Mouse (Mus musculus): Measurements from ENCODE around the gene Cisd3. TPM values are rescaled to one million over a fixed set of nuclear protein-coding genes. Genes with fewer than 3 reads are reported as not detected.
"Not testable (repeated sequence)": the region's sequence is repeated elsewhere in the genome, so short reads cannot be mapped to it uniquely, and the experiment has no call there.

Gene Cisd3
- polyA plus RNA-seq, 1 experiment from 2014 or later, result 40.5 TPM

DNA sequence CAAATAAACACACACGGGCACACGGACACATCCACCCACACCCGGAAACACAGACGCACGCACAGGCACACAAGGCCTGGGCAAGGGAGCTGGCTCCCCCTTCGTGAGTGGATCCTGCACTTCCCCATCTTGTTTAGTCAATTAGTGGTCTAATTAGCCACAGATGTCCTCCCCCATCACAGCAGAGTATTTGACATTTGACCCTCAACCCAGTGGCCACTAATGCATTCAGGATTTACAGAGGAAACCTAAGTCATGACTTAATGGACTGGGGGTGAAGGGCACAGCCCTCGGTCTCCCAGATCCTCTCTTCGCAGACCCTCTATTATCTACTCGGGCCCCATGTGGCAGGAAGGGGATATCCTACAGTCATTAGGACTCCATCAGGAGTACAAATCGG lies 48.1 kb downstream of the Cisd3 start:
- no peaks in the 10 kb centered on the region for H3K27me3 ChIP-seq (replicated peaks)
- no peak overlapping the region for H3K27ac ChIP-seq (ENCODE audit: poor library complexity, severe bottlenecking)
- H3K36me3 ChIP-seq, result peaks cover 31% of the 10 kb centered on the region
- H3K4me3 ChIP-seq, result no peak overlapping the region
- WGBS, result 43% methylated on average over 10 of the region's 10 CpGs
- H3K9me3 ChIP-seq (replicated peaks), result no peaks in the 10 kb centered on the region
- no peak overlapping the region for H3K9ac ChIP-seq
- no peak for ATAC-seq (ENCODE audit: insufficient number of reproducible peaks, low FRiP score)
- H3K4me2 ChIP-seq, result no peak overlapping the region
- peaks cover 16% of the 10 kb centered on the region for H3K4me1 ChIP-seq (replicated peaks)

DNA sequence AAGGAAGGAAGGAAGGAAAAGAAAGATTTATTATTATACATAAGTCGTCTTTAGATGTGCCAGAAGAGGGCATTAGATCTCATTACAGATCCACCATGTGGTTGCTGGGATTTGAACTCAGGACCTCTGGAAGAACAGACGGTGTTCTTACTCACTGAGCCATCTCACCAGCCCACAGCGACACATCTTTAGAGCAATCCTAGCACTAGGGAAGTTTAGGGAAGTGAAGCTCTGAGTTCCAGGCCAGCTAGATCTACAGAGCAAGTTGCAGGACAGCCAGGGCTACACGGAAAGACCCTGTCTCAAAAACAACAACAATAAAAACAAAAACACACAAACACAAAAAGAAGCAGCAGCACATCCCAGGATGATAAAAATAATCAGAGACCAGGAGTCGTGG lies 49.2 kb downstream of the Cisd3 start:
- H3K4me2 ChIP-seq; H3K27me3 ChIP-seq (replicated peaks); ATAC-seq (ENCODE audit: insufficient number of reproducible peaks, low FRiP score); H3K27ac ChIP-seq (ENCODE audit: poor library complexity, severe bottlenecking); H3K9me3 ChIP-seq (replicated peaks); H3K9ac ChIP-seq; H3K4me1 ChIP-seq (replicated peaks); H3K4me3 ChIP-seq: not testable (repeated sequence)
- peaks cover 23% of the 10 kb centered on the region for H3K36me3 ChIP-seq
- 84% methylated on average over 5 of the region's 5 CpGs for WGBS

DNA sequence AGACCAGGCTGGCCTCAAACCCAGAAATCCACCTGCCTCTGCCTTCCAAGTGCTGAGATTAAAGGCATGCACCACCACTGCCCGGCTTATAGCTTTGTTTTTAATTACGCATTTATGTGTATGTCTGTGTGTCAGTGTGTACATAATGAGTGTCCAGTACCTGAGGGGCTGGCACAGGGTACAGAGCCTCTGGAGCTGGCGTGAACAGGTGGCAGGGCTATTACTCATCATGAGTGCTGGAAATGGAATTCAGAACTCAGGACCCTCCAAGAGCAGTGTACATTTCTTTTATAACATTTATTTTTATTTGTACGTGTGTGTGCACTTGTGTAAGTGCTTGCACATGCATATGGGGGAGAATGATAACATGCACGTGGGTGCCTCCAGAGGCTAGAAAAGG lies 51.0 kb downstream of the Cisd3 start:
- H3K27ac ChIP-seq (ENCODE audit: poor library complexity, severe bottlenecking), result no peak overlapping the region
- peaks cover 19% of the 10 kb centered on the region for H3K4me1 ChIP-seq (replicated peaks)
- H3K4me2 ChIP-seq, result no peak overlapping the region
- no peak overlapping the region for H3K9ac ChIP-seq
- WGBS, result 80% methylated on average over 5 of the region's 5 CpGs
- no peaks in the 10 kb centered on the region for H3K9me3 ChIP-seq (replicated peaks)
- ATAC-seq (ENCODE audit: insufficient number of reproducible peaks, low FRiP score), result no peak
- H3K4me3 ChIP-seq, result no peak overlapping the region
- H3K27me3 ChIP-seq (replicated peaks), result no peaks in the 10 kb centered on the region
- H3K36me3 ChIP-seq, result peaks cover 9% of the 10 kb centered on the region

DNA sequence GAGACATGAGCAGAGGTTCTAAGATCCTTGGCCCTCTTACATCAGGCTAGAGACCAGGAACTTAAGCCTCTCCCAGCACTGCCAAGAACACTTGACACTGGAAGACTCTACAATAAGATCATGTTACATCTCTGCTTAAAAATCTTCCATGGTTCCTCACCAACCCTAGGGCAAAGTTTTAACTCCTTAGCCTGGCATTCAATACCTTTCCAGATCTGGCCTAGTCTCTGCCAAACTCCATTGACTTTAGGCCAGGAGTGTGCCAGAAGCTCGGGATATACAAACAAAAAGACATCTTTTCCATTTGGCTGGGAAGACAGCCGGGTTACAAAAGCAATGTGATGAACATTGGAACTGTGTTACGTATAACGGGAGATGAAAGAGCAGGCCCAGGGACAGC lies 52.0 kb downstream of the Cisd3 start:
- H3K27ac ChIP-seq (ENCODE audit: poor library complexity, severe bottlenecking), result no peak overlapping the region

More for the DNA sequence above, 52.0 kb downstream of the Cisd3 start:
- Histone ChIP-seq H3K27me3 (replicated peaks) (no peaks in the 10 kb centered on the region), H3K36me3 (peaks cover under 1% of the 10 kb centered on the region; the same call in 1 of the 2 replicates), H3K4me3 (no peak overlapping the region), H3K9ac (no peak overlapping the region), H3K4me1 (replicated peaks) (peaks cover 21% of the 10 kb centered on the region), H3K4me2 (no peak overlapping the region), H3K9me3 (replicated peaks) (no peaks in the 10 kb centered on the region)
- 74% methylated on average over 4 of the region's 4 CpGs for WGBS
- ATAC-seq (ENCODE audit: insufficient number of reproducible peaks, low FRiP score), result no peak

Small RNA genes within 50 kb of the gene (microRNA-seq; reads per million reads assigned to microRNA genes)
- not detected for gene Gm24158
- not detected for gene Mir6927

Other genes with a start within 250 kb of the Cisd3 start
- 0.90 and 1.00 TPM in 2 replicates for gene 4933428G20Rik, start 185.5 kb upstream of the Cisd3 start, polyA plus RNA-seq (2016; fragmentation: Nextera tagmentation; extraction: Ambion mirVana)
- 0.09 TPM in 1 of 2 replicates, not detected in the other for gene Srcin1, start 109.6 kb upstream of the Cisd3 start, polyA plus RNA-seq (2016; fragmentation: Nextera tagmentation; extraction: Ambion mirVana)
- gene Epop, start 56.1 kb upstream of the Cisd3 start, polyA plus RNA-seq (2016; fragmentation: Nextera tagmentation; extraction: Ambion mirVana), result 2.0 and 2.5 TPM in 2 replicates
- 1.8 and 2.2 TPM in 2 replicates for gene Mllt6, start 22.4 kb upstream of the Cisd3 start, polyA plus RNA-seq (2016; fragmentation: Nextera tagmentation; extraction: Ambion mirVana)
- gene Pcgf2, start 14.7 kb downstream of the Cisd3 start, polyA plus RNA-seq (2016; fragmentation: Nextera tagmentation; extraction: Ambion mirVana), result 11.0 and 12.3 TPM in 2 replicates
- 342 and 374 TPM in 2 replicates for gene Psmb3, start 17.6 kb downstream of the Cisd3 start, polyA plus RNA-seq (2016; fragmentation: Nextera tagmentation; extraction: Ambion mirVana)
- 1.3 and 1.4 TPM in 2 replicates for gene Pip4k2b, start 58.9 kb downstream of the Cisd3 start, polyA plus RNA-seq (2016; fragmentation: Nextera tagmentation; extraction: Ambion mirVana)
- 10.9 and 11.4 TPM in 2 replicates for gene Cwc25, start 80.7 kb downstream of the Cisd3 start, polyA plus RNA-seq (2016; fragmentation: Nextera tagmentation; extraction: Ambion mirVana)
- gene 1700001P01Rik, start 90.1 kb downstream of the Cisd3 start, polyA plus RNA-seq (2016; fragmentation: Nextera tagmentation; extraction: Ambion mirVana), result not detected in 2 replicates
- gene Rpl23, start 96.6 kb downstream of the Cisd3 start, polyA plus RNA-seq (2016; fragmentation: Nextera tagmentation; extraction: Ambion mirVana), result 404 and 410 TPM in 2 replicates
- gene Lasp1, start 113.2 kb downstream of the Cisd3 start, polyA plus RNA-seq (2016; fragmentation: Nextera tagmentation; extraction: Ambion mirVana), result 46.9 and 49.5 TPM in 2 replicates
- gene B230217C12Rik, start 155.0 kb downstream of the Cisd3 start, polyA plus RNA-seq (2016; fragmentation: Nextera tagmentation; extraction: Ambion mirVana), result 6.9 and 7.4 TPM in 2 replicates
- 0.87 and 1.5 TPM in 2 replicates for gene Fbxo47, start 198.3 kb downstream of the Cisd3 start, polyA plus RNA-seq (2016; fragmentation: Nextera tagmentation; extraction: Ambion mirVana)